Mouse (Mus musculus): ENCODE data around the gene Srsf3. TPM values are rescaled to one million over a fixed set of nuclear protein-coding genes. Genes with fewer than 3 reads are reported as not detected.
A peak's percentile ranks its signal among the peaks of the same experiment; 100 is the strongest.

Srsf3 gene
- polyA plus RNA-seq, 2 experiments, result 390 to 561 TPM

DNA sequence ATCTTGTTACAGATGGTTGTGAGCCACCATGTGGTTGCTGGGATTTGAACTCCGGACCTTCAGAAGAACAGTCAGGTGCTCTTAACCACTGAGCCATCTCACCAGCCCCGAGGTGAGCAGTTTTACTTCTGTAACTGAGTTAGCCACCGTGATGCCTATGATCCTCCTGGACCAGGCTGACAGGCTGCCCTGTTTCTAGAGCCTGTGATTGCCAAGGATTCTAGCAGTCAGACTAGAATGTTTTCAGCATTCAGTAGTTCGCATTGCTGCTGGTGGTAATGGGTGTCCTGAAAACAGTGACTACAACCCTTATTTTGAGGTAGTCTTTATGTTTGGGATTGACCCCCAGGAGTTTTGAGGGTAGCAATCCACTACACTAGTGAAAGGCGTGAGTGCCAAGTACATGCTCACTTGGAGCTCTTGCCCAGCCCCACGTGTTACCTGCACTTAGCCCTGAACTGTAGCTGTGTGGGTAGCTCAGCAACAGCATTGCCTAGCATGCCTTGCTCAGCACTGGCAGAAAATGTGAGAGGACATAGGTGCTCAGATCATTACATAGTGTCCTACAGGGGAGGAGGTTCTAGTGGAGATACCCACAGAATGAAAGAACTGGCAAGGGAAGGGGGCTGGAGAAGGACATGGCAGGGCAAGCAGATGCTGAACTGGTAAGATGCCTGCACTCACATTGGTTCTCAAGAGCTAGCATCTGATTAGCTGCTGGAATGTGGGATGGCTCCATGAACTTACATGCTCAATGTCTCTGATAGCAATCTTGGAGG lies 11.9 kb downstream of the Srsf3 start:
- no peak for ATAC-seq (ENCODE audit: low FRiP score, low read depth)
- no peaks in the 10 kb centered on the region for H3K27me3 ChIP-seq (ENCODE audit: control insufficient read depth, insufficient read depth, low read length)
- DNase-seq (ENCODE audit: low spot score), result no peak
- no peak for TF ChIP-seq POLR2A (IDR thresholded peaks at IDR 0.05; ENCODE audit: borderline replicate concordance, extremely low read depth, insufficient read depth, insufficient read length)
- peaks cover 3% of the 10 kb centered on the region; the same call in 1 of the 2 replicates for H3K4me1 ChIP-seq (ENCODE audit: control insufficient read depth, insufficient read depth, low read length)
- H3K4me3 ChIP-seq (replicated peaks; ENCODE audit: low read length), result no peak overlapping the region
- H3K4me2 ChIP-seq (replicated peaks; ENCODE audit: low read depth, low read length, severe bottlenecking), result no peak overlapping the region
- H3K9me3 ChIP-seq (ENCODE audit: control insufficient read depth, low read length), result no peaks in the 10 kb centered on the region
- H3K36me3 ChIP-seq (ENCODE audit: control insufficient read depth, insufficient read depth, low read length), result peaks cover 75% of the 10 kb centered on the region
- WGBS, result 85% methylated on average over 6 of the region's 6 CpGs
- no peak overlapping the region for H3K27ac ChIP-seq (replicated peaks; ENCODE audit: low read depth, low read length)
- no peak overlapping the region for H3K9ac ChIP-seq (ENCODE audit: low read depth, low read length, severe bottlenecking)

DNA sequence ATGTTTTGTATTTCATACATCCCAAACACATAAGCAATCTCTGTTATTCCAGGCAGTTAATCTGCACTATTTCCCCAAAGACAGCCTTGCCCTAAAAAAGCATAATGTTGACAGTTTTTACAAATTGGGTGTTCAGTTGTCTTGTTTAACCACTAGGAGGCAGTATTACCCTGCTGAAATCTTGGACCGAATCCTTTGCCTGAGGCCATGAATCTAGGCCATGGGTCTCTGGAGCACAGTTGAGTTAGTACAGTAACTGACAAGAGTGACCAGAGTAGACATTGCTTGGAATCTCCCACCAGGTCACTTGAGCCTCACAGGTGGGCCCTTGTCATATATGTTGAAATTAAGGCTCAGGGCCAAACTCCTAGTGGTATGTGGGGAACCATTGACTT lies 12.5 kb downstream of the Srsf3 start:
- ATAC-seq (ENCODE audit: low FRiP score, low read depth), result no peak
- Histone ChIP-seq H3K27ac (replicated peaks; ENCODE audit: low read depth, low read length) (no peak overlapping the region), H3K4me1 (ENCODE audit: control insufficient read depth, insufficient read depth, low read length) (no peaks in the 10 kb centered on the region), H3K9me3 (ENCODE audit: control insufficient read depth, low read length) (no peaks in the 10 kb centered on the region), H3K9ac (ENCODE audit: low read depth, low read length, severe bottlenecking) (no peak overlapping the region), H3K27me3 (ENCODE audit: control insufficient read depth, insufficient read depth, low read length) (no peaks in the 10 kb centered on the region), H3K4me3 (replicated peaks; ENCODE audit: low read length) (no peak overlapping the region), H3K4me2 (replicated peaks; ENCODE audit: low read depth, low read length, severe bottlenecking) (no peak overlapping the region), H3K36me3 (ENCODE audit: control insufficient read depth, insufficient read depth, low read length) (peaks cover 69% of the 10 kb centered on the region)
- WGBS, result 77% methylated on average over 1 of the region's 1 CpGs
- DNase-seq (ENCODE audit: low spot score), result no peak
- no peak for TF ChIP-seq POLR2A (IDR thresholded peaks at IDR 0.05; ENCODE audit: borderline replicate concordance, extremely low read depth, insufficient read depth, insufficient read length)

- WGBS, result 60% methylated on average over 12 of the region's 12 CpGs
- DNase-seq (ENCODE audit: low spot score), result no peak
- no peak overlapping the region for H3K9ac ChIP-seq (ENCODE audit: low read depth, low read length, severe bottlenecking)
- peaks cover 3% of the 10 kb centered on the region; the same call in 1 of the 2 replicates for H3K4me1 ChIP-seq (ENCODE audit: control insufficient read depth, insufficient read depth, low read length)
- no peaks in the 10 kb centered on the region for H3K9me3 ChIP-seq (ENCODE audit: control insufficient read depth, low read length)
- TF ChIP-seq POLR2A (IDR thresholded peaks at IDR 0.05; ENCODE audit: borderline replicate concordance, extremely low read depth, insufficient read depth, insufficient read length), result no peak
- ATAC-seq (ENCODE audit: low FRiP score, low read depth), result 0 out of 2 replicates have a peak, but pooled peaks have one; percentile 7
- peaks cover 59% of the 10 kb centered on the region for H3K36me3 ChIP-seq (ENCODE audit: control insufficient read depth, insufficient read depth, low read length)
- no peaks in the 10 kb centered on the region for H3K27me3 ChIP-seq (ENCODE audit: control insufficient read depth, insufficient read depth, low read length)
- no peak overlapping the region for H3K4me3 ChIP-seq (replicated peaks; ENCODE audit: low read length)
- no peak overlapping the region for H3K4me2 ChIP-seq (replicated peaks; ENCODE audit: low read depth, low read length, severe bottlenecking)
- no peak overlapping the region for H3K27ac ChIP-seq (replicated peaks; ENCODE audit: low read depth, low read length)
Measured at GRCm38 (mm10) chr17:29045741-29046530, 13.5 kb downstream of the Srsf3 start.

DNA sequence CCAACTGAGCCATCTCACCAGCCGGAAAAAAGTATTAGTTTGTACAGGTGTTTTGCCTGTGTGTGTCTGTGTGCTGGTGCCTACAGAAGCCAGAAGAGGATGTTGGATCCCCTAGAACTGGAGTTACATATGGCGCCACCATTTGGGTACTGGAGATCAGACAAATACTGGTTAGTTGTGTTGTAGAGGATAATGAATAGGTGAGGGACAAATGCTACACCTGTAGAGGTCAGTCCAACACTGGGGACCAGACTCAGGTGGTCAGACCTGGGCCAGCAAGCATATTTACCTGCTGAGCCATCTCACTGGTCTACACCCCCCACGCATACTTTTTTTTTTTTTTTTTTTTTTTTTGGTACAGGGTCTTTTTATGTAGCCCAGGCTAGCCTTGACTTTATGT lies 14.4 kb downstream of the Srsf3 start:
- Histone ChIP-seq H3K4me2 (replicated peaks; ENCODE audit: low read depth, low read length, severe bottlenecking) (no peak overlapping the region), H3K4me1 (ENCODE audit: control insufficient read depth, insufficient read depth, low read length) (peaks cover 3% of the 10 kb centered on the region; the same call in 1 of the 2 replicates), H3K27ac (replicated peaks; ENCODE audit: low read depth, low read length) (no peak overlapping the region), H3K27me3 (ENCODE audit: control insufficient read depth, insufficient read depth, low read length) (no peaks in the 10 kb centered on the region), H3K9me3 (ENCODE audit: control insufficient read depth, low read length) (no peaks in the 10 kb centered on the region), H3K4me3 (replicated peaks; ENCODE audit: low read length) (no peak overlapping the region), H3K36me3 (ENCODE audit: control insufficient read depth, insufficient read depth, low read length) (peaks cover 53% of the 10 kb centered on the region), H3K9ac (ENCODE audit: low read depth, low read length, severe bottlenecking) (no peak overlapping the region)
- no peak for TF ChIP-seq POLR2A (IDR thresholded peaks at IDR 0.05; ENCODE audit: borderline replicate concordance, extremely low read depth, insufficient read depth, insufficient read length)
- 96% methylated on average over 3 of the region's 3 CpGs for WGBS
- DNase-seq (ENCODE audit: low spot score) (no peak), ATAC-seq (ENCODE audit: low FRiP score, low read depth) (no peak)

DNA sequence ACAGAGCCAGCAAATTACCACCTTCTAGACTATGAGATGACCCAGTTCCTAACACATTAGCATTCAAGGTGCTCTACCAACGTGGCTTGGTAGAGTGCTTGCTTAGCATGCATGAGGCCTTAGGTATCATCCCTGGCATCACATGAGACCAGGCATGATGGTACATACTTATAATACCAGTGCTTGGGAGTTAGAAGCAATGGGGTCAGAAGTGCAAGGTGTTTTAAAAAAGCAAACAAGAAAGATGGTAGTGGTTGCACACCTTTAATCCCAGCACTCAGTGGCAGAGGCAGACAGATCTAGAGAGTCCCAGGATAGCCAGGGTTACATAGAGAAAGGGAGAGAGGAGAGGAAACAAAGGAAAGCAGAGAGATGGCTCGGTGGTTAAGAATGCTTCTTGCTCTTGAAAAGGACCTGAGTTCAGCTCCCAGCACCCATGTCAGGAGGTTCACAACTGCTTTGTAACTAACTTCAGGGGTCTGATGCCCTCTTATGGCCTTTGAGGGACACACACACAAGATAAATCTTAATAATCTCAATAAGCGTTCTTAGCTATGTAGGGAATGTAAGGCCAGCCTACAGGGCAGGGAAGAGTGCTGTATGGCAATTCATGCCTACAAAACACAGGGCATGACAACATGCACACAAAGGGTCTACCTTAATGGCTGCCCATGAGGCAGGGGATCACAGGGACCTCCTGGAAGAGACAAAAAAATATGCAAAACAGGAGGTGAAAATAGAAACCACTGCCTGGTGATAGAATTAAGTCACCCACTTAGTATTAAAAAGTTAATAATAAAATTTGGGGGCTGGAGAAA lies 15.5 kb downstream of the Srsf3 start:
- WGBS, result 65% methylated on average over 3 of the region's 3 CpGs
- H3K9me3 ChIP-seq (ENCODE audit: control insufficient read depth, low read length), result no peaks in the 10 kb centered on the region
- H3K27me3 ChIP-seq (ENCODE audit: control insufficient read depth, insufficient read depth, low read length), result no peaks in the 10 kb centered on the region
- no peak overlapping the region for H3K27ac ChIP-seq (replicated peaks; ENCODE audit: low read depth, low read length)
- no peak for ATAC-seq (ENCODE audit: low FRiP score, low read depth)
- H3K36me3 ChIP-seq (ENCODE audit: control insufficient read depth, insufficient read depth, low read length), result peaks cover 45% of the 10 kb centered on the region
- H3K4me1 ChIP-seq (ENCODE audit: control insufficient read depth, insufficient read depth, low read length), result peaks cover 3% of the 10 kb centered on the region; the same call in 1 of the 2 replicates
- no peak overlapping the region for H3K9ac ChIP-seq (ENCODE audit: low read depth, low read length, severe bottlenecking)
- TF ChIP-seq POLR2A (IDR thresholded peaks at IDR 0.05; ENCODE audit: borderline replicate concordance, extremely low read depth, insufficient read depth, insufficient read length), result no peak
- no peak overlapping the region for H3K4me3 ChIP-seq (replicated peaks; ENCODE audit: low read length)
- H3K4me2 ChIP-seq (replicated peaks; ENCODE audit: low read depth, low read length, severe bottlenecking), result no peak overlapping the region
- no peak for DNase-seq (ENCODE audit: low spot score)
